Mouse (Mus musculus) ES-CJ7 (cell line): ENCODE data around the gene Sgk1.
A peak's percentile ranks its signal among the peaks of the same experiment; 100 is the strongest.
"Not testable (repeated sequence)": the region's sequence is repeated elsewhere in the genome, so short reads cannot be mapped to it uniquely, and the experiment has no call there.

Source experiments
- DNase-seq: peaks from one replicate; pipeline ENCODE4 v3.0.0; 2011; ENCODE audit warnings: low read depth, low spot score

The Sgk1 gene

DNA sequence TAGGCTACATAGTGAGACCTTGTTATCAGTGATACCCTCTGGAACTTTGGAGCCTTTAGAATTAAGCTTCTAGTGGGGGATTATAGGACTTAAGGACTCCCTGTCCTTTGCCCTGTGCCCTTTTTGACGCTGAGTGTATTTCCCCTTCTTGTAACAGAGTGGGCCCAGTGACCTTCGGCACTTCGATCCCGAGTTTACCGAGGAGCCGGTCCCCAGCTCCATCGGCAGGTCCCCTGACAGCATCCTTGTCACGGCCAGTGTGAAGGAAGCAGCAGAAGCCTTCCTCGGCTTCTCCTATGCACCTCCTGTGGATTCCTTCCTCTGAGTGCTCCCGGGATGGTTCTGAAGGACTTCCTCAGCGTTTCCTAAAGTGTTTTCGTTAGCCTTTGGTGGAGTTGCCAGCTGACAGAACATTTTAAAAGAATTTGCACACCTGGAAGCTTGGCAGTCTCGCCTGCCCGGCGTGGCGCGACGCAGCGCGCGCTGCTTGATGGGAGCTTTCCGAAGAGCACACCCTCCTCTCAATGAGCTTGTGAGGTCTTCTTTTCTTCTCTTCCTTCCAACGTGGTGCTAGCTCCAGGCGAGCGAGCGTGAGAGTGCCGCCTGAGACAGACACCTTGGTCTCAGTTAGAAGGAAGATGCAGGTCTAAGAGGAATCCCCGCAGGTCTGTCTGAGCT lies 116.7 kb downstream of the Sgk1 start:
- DNase-seq = peak; percentile 41

DNA sequence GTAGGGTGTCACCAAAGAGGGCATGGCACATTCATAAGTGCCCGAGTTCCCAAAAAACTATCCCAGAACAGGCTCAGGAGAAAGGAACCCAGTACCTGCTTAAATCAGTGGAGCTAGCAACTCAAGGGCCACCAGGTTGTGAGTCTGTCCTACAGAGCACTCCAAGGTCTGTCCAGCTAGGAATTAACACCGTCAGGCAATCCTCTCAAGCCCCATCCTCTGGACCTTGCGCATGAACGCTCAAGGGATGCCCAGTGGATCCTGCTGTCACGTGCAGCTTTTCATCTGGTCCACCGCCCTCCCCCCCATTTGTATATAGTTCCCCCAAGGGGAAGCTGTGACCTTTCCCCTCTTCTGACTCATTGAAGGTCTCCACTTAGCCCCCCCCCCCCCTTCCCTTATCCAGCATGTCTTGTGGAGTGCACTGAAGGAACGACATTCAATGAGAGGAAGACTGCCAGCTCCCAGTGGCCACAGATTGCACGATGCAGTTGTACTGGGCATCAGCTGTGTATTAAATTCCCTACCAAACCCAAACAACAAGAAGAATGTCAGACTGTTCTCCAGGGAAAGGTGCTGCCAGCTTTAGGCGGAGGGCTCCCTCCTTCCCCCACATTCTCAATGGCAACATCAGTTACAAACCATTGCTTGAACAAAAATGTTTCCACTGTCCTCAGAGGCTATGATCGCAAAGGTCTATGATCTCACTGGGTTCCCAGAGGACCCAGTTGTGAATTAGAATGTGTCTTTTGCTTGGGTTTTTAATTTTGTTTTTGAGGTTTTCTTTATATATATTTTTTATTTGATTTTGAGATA lies 118.7 kb downstream of the Sgk1 start:
- DNase-seq = peak; percentile 68

DNA sequence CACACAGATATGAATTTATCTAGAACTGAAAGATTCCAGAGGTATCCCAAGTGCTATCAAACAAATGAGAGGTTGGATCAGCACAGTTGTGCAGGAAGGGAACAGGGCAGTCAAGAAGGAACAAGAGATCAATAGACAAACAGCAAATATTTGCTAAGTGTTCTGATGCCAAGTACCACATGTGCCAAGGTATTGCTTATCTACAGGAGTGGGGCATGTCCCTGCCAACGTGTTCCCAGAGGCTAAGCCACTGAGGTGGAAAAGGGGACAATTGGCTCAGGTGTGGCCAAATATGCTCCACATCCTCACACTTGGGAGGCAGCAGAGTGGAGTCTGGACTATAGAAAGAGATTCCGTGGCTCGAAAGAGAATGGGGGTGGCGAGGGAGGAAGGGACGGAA lies 119.6 kb downstream of the Sgk1 start:
- no peak for DNase-seq

DNA sequence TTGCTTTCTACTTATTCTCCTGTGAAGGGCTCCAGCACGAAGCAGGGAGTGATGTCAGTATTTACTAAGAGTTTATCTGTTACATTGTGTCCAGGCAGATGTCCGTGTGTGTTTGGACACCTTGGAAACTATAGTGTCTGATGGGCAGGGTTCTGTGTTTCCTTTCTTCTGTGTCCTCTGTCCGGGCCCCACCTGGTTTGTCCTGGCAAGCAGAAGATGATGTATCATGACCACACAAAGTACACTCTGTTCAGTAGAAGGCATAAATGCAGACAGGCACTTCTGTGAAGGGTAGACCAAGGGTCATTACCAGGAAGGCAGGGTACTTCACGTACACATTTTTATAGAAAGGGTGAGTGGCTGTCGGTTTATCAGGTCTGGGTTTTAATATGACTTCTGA lies 122.8 kb downstream of the Sgk1 start:
- DNase-seq = no peak

DNA sequence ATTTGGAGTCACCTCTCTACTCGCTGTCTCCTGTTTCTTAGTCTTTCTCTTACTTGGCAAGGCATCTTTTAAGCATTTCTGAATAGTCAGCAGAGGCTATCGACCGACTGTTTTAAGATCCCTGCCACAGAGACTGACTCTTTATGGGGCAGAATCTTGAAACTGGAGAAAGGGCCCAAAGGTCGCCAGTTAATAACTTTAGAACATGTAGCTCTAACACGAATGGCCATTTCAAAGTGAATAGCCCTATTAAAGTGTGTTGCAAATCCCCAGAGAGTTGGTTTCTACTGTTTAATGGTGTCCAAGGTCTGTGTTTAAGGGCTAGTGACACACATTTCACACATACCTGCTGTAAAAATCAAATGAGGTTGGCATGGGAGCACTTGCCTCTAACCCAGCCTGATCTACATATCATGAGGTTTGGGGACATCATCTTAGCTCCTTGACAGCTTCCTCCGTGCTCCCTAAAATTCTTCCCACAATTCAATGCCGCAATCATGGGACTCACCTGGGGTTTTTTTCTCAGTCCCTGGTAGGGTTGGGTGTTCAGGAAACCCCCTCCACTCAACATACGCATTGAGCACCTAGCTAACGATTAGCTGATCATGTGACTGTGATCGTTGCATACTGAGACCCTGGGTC lies 125.3 kb downstream of the Sgk1 start:
- DNase-seq = no peak

DNA sequence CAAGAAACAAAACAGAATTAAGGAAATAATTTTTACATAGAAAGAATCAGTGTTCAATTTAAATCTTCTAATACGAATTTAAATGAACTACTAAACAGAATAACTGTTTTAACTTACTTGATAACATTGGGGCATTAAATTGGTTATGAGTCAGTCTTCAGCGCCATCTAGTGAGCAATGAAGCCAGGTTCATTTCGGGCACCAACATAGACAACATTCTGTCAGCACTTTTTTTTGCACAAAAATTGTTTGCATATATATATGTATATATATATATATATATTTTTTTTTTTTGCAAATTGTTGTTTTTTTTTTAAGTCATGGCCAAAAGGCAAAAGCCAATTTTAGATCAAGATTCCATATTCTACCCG lies 125.8 kb downstream of the Sgk1 start:
- DNase-seq = peak; percentile 59

DNA sequence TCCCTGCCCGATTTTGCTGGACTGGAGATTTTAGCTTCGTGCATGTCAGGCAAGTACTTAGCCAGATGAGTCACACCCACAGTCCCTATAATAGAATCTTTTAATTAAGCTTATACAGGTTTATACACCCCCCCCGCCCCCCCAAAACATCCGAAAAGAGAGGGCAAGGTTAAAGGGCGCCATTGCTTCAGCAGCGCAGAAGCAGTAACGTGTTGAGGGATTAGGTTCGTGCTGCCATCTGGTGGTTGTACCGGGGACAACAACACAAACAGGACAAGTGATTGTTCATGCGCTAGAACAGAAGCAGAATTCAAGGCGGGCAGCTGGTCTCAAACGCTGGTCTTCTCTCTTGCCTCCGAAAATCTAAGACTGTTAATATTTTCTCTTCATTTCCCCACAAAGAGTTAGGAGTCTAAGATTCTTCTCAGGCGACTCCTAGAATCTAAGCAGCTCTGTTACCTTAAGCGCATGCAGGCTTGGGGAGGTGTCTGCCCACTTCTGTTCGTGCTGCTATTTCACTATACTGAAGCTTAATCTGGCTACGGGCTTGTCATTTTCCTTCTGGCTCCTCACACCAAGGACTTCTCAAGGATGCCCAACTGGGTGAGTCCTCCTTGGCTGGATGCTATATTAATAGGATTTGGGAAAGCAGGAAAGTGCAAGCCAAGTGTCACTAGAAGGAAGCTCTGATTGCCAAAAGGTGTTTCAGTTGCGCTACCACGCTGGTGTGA lies 128.3 kb downstream of the Sgk1 start:
- peak; percentile 91 for DNase-seq

DNA sequence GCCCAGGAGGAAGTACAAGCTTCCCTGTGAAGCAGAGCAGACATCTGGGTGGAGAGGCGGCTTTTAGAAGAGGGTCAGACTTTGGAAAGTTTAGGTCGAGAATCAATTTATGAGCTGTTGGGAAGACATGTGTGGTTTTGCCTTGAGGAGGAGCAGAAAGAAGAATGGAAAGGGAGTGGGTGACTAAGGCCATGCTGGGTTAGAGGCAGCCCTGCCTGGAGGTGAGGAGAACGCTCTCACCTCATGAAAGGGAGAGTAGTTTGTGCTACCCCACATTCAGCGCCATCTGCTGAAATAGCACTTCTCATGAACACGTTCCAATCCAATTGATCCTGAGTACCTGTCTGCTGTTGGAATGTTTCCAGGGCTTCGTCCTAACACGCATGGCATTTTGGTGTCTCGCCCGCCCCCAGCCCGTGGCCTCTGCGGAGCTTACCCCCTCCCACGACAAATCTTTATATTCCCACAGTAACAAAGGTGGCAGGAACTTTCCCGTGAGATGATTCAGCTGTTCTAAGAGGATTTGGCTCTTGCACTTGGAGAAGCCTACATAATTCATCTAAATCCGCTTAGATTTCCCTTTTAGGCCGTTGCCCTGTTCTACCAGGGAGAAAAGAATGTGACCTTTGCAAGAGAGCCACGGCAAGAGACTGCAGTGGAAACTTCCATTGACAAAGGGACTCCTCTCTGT lies 135.6 kb downstream of the Sgk1 start:
- DNase-seq = peak; percentile 57

DNA sequence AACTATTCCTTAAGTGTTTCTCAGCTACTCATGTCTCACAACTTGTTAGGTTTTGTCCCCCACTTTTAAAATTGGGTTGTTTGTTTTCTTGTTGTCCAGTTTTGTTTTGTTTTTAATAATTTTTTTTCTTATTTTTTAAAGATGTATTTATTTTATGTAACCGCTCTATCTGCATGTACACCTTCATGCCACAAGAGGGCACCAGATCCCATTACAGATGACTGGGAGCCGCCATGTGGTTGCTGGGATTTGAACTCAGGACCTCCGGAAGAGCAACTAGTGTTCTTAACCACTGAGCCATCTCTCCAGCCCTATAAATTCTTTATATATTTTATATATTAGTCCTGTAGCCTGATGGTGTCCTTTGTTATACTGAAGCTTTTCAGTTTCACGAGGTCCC lies 136.6 kb downstream of the Sgk1 start:
- DNase-seq = no peak

DNA sequence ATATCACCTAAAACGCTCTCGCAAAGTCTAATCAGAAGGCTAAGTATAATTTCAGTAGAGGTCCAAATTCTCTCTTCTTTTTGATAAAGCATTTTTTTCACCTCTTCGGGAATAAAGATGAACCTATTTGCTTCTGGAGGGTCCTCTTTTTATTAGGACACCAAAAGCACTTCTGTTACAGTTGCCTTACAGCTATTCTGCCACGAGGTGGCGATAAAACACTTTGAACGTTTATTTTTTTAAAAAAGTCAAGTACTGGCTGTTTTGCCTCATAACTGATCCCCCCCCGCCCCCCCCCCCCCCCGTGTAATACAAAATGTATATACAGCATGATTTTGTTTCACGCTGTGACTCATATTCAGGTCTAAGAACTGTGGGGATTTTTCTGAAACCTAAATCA lies 152.3 kb downstream of the Sgk1 start:
- no peak for DNase-seq

DNA sequence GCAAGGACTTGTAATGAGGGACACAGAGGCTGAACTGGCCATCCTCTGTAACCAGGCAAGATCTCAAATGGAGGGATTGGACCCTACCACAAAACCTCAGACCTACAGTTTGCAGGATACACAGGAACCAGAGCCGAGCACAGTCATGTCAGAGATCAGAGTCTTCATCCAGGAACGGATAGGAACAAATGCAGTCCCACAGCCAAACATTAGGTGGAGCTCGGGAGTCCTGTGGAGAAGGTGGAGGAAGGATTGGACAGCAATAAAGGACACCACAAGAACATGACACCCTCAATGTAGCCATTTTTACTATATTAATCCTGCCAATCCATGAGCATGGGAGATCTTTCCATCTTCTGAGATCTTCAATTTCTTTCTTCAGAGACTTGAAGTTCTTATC lies 154.3 kb downstream of the Sgk1 start:
- DNase-seq = not testable (repeated sequence)
